Mouse (Mus musculus) adrenal gland (tissue): ENCODE measurements around the gene Ccdc180.

Experiments used
- intact Hi-C: fragments of 180-260 bp; cut with DNase I; formaldehyde crosslinking; loops from one replicate; pipeline ENCODE4 v1.15.1; 2025
- long read RNA-seq, 2 experiments: library from polyadenylated mRNA; unstranded; transcript quantifications; one replicate each; pipeline ENCODE4 v2.0.0; 2020; ENCODE audit warnings: borderline replicate concordance in 1 of 2; ENCODE audit not compliant: insufficient replicate concordance in 1 of 2

Ccdc180 gene
- long read RNA-seq, experiment 1: 0 reads
- long read RNA-seq, experiment 2, partial matches to known transcripts: 1 of 2 reads
- long read RNA-seq, experiment 2, other reads (novel, unspliced or antisense): 1 of 2 reads

DNA sequence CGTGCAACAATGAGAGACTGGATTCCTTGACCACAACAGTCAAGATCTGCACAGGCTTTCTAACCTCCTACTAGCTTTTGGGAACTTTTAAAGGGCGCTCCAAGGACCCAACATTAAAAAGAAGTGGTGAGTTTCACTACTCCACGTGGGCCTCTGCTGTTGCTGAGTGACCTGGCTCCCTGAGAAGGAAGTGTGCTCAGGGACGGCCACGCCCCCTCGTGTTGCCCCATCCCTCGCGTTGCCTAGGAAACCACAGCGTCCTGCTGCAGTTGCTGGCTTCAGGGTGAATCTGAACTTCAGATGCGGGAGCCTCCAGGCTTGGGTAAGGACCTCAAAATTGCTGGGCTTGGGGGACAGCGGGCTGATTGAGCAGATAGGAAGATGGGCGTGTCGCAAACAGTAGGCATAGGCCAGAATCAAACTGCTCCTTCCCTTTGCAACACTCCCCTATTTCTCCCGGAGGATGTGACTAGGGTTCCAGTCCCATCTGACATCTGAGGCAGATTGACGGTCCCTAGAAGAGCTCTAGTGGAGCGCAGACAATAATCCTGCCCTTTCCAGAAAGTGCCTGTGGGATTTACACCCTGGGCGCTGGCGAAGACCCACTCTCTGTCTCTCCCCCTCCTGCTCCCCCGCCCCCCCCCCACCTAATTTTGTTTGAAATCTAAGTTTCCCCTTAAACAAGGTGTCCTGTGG, at the start of gene Ccdc180:
Gene Ccdc180, plus strand, starts transcription at position 238 of the 696 bp plus-strand sequence.
- intact Hi-C loops: no loop called here

DNA sequence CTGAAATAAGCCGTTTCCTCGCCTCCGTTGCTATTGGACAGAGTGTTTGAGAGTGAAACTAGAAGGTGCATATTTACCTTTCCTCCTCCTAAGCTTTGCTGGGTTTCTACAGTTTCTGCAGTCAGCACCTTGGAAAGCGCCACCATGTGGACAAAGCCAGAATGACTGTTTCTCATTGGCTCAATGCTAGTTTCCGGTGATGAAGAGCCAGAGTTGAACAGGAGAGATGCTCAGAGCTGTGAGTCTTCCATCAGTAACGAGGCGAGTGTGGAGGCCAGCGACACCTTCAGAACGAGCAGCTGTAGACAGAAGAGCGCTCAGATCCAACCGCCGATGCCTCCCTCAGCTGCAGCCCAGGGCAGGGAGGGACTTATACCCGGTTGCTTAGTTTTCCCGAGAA, 45.7 kb upstream of the Ccdc180 start:
- intact Hi-C loops: no loop called here

DNA sequence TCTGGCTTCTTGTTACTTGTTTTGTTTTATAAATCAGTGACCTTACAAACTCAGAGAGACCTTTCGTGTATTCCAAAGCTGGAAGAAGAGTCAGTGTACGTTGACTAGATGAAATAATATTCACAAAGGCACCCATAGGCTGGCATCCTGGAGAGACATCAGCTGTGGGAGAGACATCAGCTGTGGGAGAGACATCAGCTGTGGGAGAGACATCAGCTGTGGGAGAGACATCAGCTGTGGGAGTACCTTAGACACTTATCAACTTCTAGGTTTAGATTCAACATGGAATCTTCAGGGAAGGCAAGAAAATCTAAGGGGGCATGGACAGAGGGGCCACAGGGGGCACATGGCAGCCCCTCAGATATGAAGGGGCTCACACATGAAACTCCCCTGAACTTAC, 43.8 kb upstream of the Ccdc180 start:
- intact Hi-C loops: no loop called here

DNA sequence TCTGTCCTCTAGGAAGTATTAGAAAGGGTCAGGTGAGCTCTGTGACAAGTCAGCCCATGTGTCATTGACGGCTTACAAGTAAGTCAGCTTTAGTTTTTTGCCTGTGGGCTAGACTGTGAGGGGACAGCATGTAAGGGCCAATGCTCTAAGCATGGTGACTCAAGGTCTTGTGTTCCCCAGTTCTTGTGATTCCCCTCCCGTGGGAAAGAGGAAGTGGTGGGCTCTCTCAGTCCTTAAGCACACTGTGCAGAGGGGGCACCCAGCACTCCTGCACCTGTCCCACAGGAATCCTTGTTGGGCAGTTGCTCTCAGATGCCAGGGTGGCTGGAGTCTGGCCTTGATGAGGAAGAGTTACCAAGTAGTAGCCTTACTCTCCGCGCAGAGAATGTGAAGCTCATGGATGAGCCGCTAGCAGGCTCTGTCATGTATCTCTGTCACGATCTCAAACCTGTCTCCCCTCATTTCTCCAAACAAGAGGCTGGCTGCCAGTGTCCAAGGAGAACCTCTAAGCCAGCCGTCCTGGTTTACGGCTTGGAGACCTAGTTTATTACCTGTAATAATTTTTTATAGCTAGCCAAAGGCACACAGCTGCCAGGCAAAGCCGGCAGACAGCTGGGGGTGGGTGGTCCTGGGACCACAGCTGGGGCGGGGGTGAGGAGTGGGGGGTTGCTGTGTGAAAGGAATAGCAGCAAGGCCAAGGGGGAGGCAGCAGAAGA, 41.8 kb upstream of the Ccdc180 start, which contains the start of gene Stra6l:
Gene Stra6l, plus strand, starts transcription at position 556 of the 716 bp plus-strand sequence.
- intact Hi-C loops: no loop called here

DNA sequence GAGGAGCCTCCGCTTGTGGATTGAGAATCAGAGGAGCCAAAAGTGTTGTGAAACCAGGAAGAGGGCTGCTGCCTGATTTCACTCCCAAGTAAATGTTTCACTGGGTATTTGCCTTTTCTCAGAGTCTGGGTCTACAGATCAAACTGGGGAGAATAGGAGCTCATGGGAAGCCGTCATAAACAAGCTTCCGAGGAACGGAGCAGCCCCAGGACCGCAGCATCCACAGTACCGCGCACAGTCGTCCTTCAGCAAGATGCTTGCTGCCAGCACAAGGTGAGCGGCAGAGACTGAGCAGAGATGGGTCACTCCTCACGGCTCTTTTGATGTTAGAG, 41.3 kb upstream of the Ccdc180 start:
- intact Hi-C loops: no loop called here

DNA sequence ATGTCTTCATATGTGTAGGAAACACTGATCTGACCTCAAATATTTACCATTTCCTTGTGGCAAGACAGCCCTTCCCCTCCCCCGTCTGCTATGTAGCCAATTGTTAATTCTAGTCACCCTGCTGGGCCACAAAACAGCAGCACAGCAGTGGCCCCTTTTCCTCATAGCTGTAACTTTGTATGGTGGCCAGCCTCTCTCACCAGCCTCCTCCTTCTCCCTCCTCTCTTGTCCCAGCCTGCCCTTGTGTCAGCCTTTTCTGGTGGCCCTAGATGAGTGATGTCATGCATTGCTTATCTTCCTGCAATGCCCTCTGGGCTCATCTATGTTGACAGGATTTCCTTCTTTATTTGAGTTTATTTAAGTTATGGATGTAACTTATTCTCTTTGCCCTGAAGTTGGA, 40.7 kb upstream of the Ccdc180 start:
- intact Hi-C loops: no loop called here

DNA sequence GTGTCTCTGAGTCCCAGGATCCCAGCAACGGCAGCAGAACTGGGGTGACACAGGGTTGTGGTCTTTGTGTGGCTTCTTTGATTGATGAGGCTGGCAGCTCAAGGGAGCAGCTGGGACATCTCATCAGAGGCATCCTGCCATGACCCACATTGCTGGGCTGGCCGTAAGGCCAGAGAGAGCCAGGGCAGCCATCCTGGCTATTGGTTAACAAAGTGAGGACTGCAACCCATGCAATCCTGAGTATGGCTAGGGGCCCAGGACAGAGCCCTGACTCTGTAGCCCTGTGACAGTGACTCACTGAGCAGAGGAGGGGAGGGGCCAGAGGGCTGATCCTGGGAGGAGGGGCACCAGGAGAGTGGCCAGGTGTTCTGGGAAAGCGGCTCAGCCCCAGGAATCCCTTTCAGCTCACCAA, 38.5 kb upstream of the Ccdc180 start:
- intact Hi-C loops: loop anchor here (10.0 kb wide), 2 partner anchors 77 to 427 kb away; no protein-coding TSS in a partner anchor

DNA sequence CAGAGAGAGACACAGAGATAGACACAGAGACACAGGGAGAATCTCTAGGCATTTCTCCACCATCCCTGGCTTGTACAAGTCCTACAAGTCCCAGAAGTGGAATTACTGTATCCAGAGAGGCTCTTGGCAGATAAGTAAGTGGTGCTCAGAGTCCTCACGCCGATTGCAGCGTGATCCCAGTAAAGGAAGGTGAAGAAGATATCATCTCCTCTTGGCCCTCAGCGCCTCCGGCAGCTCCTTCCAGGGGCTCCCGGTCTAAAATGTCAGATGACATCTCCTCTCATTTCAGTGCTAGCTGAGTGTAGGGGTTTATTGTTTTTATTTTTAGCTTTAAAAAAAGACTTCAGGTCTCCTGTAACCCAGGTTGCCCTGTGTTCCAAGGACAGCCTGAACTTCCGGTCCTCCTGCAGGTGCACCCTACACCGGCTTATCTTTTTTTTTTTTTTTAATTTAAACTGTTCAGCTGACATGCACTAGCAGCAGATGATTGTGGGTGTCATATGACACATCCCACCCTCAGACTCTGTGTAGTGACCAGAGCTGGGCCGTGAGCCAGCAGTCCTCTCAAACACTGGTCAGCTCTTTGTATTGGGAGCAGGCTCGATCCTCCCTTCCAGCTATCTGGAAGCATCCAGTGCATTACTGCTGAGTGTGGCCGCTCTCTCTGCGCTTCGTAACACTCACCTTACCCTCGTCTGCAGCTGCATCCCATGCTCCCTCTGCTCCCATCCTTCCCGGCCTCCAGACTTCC, 36.4 kb upstream of the Ccdc180 start:
- intact Hi-C loops: loop anchor here (2.0 to 10.0 kb wide), 3 partner anchors 33 to 429 kb away; no protein-coding TSS in a partner anchor

DNA sequence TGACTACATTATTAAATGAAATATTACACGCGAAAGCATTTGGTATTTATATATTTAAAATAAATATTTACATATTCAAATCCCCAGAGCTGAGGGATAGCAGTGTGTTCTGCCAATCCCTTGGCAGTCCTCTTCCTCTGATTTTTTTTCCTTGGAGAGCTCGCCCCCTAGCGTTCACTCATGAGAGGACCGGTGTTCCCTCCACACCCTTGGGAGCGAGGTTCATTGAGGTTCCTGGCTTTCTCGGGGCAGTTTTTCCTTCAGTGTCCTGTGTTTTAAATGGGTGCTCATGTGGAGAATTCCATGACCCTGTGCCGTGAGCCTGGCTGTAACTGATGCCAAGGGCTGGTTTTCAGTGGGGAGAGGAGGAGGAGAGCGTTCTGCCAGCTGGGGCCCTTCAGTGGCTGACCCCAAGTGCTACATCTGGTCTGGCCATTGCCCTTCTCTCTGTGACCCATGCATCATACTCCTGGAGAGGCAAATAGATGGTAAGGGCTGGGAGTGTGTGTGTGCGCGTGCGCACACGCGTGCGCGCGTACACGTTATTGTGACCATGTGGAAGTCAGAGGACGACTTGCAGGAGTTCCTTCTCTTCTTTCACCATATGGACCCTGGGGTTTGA, 34.2 kb upstream of the Ccdc180 start:
- intact Hi-C loops: loop anchor here (2.0 to 10.0 kb wide), 3 partner anchors 35 to 431 kb away; no protein-coding TSS in a partner anchor

DNA sequence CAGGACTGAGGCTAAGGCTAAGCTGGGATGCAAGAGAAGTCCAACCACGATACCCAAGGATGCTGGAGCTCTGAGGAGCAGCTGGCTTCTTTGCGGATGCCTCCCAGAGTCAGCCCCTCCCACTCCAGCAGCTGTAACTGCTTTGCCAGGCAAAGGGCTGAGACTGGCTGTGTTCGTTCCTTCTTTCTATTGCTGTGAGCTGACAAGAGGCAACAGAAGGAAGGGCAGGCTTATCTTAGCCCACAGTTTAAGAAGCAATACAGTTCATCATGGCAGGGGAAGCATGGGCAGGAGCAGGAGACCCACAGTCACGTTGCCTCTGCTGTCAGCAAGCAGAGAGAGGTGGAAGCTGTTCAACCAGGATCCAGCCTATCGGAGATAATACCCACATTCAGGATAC, 28.9 kb upstream of the Ccdc180 start:
- intact Hi-C loops: no loop called here

DNA sequence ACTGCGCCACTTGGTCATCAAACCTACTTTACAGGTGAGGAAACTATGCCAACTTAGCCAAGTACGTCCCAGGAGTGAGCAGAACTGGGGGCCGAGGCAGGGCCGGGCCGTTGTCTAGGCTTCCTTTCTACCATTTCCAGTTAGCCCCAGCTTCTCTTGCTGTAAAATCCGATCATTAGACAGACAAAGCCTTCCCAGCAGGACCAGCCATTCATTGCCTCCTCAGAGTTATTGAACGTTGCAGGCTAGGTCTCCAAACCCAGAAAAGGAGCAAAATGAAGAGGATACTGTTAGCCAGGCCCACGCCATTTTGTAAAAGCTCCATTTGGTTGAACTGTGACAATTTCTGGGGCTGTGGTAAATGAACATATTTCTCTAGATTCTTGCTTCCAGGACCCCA, 22.7 kb upstream of the Ccdc180 start:
- intact Hi-C loops: no loop called here

DNA sequence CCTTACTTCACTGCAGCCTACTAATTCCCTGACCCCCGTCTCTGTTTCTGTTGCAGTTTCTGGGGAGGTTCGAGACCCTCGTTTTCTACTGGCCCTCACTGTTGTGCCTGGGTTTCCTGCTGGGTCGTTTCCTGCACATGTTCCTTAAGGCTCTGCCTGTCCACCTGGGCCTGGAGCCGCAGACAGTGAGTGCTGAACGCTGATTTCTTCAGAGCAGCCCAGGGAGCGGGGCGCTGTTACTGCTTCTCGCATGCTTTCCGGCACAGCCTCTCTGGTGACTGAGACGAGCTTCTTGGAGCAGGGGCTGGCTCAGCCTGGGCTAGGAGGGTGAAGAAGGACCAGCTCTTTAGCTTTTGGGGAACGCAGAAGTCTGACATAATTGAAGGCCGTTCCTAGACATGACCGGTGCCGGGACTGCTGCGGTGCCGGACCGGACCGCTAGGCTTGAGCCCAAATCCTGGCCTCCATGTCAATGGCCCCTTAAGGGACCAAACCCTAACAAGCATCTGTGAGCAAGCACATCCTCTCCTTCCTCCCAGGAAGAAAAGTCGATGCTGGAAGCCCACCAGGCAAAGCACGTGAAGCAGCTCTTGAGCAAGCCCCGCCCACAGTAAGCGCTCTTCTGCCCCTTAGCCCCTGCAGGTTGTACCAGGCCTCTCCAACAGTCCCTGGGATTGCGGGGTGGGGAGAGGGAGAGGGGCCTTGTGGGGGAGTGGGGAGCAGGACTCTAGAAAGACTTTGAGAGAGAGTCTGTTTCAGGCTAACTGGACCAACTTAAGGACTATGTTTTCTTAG, 20.9 kb upstream of the Ccdc180 start:
- intact Hi-C loops: no loop called here

DNA sequence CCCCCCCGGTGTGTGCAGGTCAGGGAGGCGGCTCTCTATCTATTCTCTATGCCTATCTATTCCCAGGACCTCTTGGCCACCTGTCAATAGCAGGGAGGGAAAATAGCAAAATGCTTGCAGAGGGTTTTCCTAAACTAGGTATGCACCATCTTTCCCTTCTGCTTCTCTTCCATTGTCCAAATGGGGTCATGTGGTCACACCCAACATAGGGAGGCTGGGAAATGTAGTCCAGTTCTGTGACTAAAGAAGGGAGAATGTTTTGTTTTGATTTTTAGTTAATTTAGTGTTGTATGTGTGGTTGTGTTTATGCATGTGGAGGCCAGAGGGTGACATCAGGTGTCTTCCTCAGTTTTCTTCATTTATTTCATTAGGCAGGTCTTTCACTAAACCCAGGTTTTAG, 18.0 kb upstream of the Ccdc180 start:
- intact Hi-C loops: no loop called here

DNA sequence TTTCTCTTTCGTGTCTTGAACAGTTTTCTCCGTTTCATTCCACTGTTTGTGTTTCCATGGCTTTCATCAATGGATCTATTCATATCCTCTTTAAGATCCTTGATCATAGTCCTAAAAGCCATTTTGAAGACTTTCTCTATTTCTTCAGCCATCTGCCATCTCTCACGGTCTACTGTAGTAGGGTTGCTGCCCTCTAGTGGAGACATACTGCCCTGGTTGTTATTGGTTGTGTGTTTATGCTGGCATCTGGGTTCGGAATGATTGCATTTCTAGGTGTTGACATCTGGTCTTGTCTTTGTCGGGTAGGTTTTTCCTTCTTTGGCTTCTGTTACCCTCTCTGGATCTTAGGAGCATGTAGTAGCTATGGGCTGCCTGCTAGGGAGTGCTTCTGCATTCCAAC, 11.2 kb upstream of the Ccdc180 start:
- intact Hi-C loops: no loop called here

DNA sequence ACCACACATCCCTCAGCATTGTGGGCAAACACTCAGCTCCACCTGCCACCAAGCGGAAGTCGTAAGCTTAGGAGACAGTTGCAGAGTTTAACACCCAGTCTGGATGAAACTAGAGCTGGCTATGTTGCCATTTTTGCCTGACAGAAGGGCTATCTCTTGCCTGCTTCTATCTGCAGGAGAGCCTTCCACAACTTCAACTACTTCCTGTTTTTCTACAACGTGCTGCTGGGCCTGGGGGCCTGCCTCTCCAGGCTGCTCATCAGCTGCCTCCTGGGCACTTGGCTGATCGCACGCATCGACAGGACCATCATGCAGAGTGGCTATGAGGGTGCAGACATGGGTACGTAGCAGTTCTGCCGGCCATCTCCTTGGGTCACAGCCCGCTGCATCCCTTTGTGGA, 7.6 kb upstream of the Ccdc180 start:
- intact Hi-C loops: no loop called here

DNA sequence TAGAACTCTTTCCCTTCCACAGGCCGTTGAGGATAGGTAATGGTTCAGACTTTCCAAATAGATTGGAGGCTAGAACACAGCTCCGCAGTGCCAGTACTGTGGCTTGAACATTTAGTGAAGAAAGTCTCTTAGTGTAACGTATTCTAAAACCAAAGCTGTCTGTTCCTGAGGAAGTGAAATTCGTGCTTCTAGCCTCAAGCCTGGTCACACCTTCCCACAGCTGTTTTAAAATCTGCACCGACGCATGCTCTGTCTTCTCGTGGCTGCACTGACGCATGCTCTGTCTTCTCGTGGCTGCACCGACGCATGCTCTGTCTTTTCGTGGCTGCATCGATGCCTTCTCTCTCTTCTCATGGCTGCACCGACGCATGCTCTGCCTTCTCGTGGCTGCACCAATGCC, 6.9 kb upstream of the Ccdc180 start:
- intact Hi-C loops: no loop called here

DNA sequence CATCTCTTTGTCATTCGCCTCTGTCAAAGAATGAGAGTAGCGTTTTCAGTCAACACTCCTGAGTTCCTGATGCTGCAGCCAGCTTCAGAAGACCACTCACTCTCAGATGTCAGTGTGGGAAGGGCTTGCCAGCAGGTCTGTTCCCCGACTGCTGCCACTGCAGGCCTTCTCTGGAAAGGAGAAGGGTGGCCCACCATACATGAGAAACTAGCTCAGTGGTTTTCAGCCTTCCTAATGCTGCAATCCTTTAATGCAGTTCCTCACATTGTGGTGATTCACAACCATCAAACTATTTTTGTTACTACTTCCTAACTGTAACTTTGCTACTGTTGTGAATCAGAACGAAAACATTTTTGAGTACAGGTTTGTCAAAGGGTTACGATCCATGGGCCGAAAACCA, 616 bp upstream of the Ccdc180 start:
- intact Hi-C loops: no loop called here

DNA sequence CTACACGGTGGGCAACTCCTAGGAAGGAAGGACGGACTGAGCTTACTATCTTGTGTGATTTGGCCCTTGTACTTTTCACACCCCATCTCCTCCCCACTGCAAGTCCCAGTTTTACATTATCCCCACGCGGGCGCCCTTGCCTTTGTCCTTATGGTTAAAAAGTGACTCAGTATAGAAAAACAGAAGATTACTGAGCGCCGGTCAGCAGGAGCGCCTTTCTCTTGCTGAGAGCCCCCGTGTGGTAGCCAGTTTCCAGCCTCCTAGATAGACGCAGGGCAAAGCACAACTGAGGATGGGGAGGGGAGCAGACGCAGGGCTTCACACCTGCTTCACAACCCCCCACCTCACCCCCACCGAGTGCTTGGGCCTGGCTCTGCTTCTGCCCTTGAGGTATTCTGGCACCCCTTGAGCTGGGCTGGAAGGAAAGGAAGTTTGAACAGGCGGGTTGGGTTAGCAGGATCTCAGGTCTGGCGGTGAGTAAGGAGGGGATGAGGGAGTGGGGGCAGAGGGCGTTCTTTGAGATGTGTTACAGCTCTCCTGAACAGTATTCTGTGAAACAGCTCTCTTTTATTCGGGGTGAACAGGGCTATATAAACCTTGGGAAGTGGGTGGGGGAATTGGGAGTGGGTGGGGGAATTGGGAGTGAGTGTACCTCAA, 6.5 kb downstream of the Ccdc180 start:
- intact Hi-C loops: no loop called here

DNA sequence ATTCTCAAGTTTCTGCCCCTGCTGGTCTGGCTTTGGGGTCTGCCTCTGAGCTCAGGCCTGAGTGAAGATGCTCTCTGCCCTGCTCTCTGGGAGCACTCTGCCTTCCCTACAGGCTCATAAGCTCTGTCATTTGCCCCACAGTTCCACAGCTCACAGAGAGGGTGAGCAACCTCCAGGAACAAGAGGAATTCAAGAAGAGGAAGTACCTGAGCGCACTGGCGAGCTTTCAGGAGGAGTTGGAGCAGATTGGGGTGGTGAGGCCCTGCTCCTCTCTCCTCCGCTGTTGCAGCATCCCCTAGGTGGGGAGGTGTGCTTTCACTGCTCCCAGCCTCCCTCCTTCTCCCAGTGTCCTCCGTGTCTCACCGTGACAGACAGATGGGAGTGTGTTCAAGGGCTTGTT, 8.3 kb downstream of the Ccdc180 start:
- intact Hi-C loops: no loop called here

DNA sequence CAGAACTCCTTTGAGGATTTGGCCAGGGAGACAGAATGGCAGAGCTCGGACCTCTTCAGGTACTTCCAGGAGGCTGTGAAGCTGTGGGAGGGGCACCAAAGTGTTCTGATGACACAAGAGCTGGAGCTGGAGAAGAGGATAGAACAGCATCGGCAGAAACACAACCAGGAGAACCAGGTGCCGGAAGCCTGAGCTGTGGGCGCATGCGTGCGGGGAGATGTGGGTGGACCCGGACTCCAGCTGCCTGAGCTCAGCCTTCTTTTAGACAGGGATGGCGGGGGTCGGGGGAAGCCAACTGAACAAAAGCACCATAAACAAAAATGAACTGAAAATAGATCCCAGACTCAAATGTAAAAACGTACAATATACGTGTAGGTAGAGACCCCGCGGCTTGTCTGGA, 19.2 kb downstream of the Ccdc180 start:
- intact Hi-C loops: no loop called here
